Mouse (Mus musculus) stomach, embryonic 14.5 days (tissue): ENCODE measurements around the gene Unc45a. TPM values are rescaled to one million over a fixed set of nuclear protein-coding genes. Genes with fewer than 3 reads are reported as not detected.

Experiments
- ATAC-seq: fragments of 200-750 bp; cut with Nextera tagmentation; 2 replicates; pipeline ENCODE4 v1.8.0; 2017; ENCODE audit warnings: low read depth, moderate TSS enrichment; ENCODE audit not compliant: insufficient number of reproducible peaks, insufficient read depth, low FRiP score
- H3K27ac ChIP-seq: fragments of 300-500 bp; sonication (generic); 2 replicates; pipeline ENCODE4 v1.5.1; 2014; ENCODE audit warnings: mild to moderate bottlenecking, low read length, moderate library complexity, mixed read lengths
- H3K27me3 ChIP-seq: fragments of 300-500 bp; sonication (generic); 2 replicates; pipeline ENCODE4 v1.6.1; 2014; ENCODE audit warnings: low read length, control low read depth, mixed read lengths; ENCODE audit not compliant: control insufficient read depth, insufficient read depth
- H3K36me3 ChIP-seq: fragments of 300-500 bp; sonication (generic); 2 replicates; pipeline ENCODE4 v1.6.1; 2014; ENCODE audit warnings: mild to moderate bottlenecking, control low read depth, low read length, moderate library complexity, mixed read lengths; ENCODE audit not compliant: control insufficient read depth, insufficient read depth
- H3K4me1 ChIP-seq: fragments of 300-500 bp; sonication (generic); 2 replicates; pipeline ENCODE4 v1.6.1; 2014; ENCODE audit warnings: low read length, control low read depth, mixed read lengths; ENCODE audit not compliant: control insufficient read depth, insufficient read depth
- H3K4me2 ChIP-seq: fragments of 300-500 bp; sonication (generic); replicated peaks from 2 replicates; pipeline ENCODE4 v1.6.1; 2014; ENCODE audit warnings: low read depth, low read length, control low read depth
- H3K4me3 ChIP-seq: fragments of 300-500 bp; sonication (generic); 2 replicates; pipeline ENCODE4 v1.5.1; 2014; ENCODE audit warnings: low read depth, low read length, control low read depth
- H3K9ac ChIP-seq: fragments of 300-500 bp; sonication (generic); replicated peaks from 2 replicates; pipeline ENCODE4 v1.6.1; 2014; ENCODE audit warnings: low read depth, mild to moderate bottlenecking, control low read depth, low read length, moderate library complexity, mixed read lengths
- H3K9me3 ChIP-seq: fragments of 300-500 bp; sonication (generic); 2 replicates; pipeline ENCODE4 v1.6.1; 2016; ENCODE audit warnings: low read depth, low read length, control low read depth; ENCODE audit not compliant: control insufficient read depth
- WGBS: fragments of 180-500 bp; shearing (Covaris S2); extraction: QIAGEN DNeasy Blood & Tissue Kit; methylation state at CpG from one replicate; pipeline ENCODE4 v1.1.7; 2014; 5-methylcytosine and 5-hydroxymethylcytosine counted together
- polyA plus RNA-seq: library from polyadenylated mRNA; unstranded; fragments of >200 nt; fragmentation: Nextera tagmentation; extraction: Ambion mirVana; gene quantifications from 2 replicates; pipeline ENCODE4 v1.2.1, GENCODE M21; 2014

The Unc45a gene
- polyA plus RNA-seq, 1 experiment from 2014 or later = 28.6 TPM

GRCm38 (mm10) chr7:80294764-80295648 is 45.8 kb downstream of the Unc45a start:
- Histone ChIP-seq H3K4me1 (peaks cover 3% of the 10 kb centered on the region), H3K4me2 (peak overlapping the region; percentile 45), H3K4me3 (peak overlapping the region; percentile 46), H3K9me3 (no peaks in the 10 kb centered on the region), H3K36me3 (no peaks in the 10 kb centered on the region; the same call in 1 of the 2 replicates), H3K9ac (peak overlapping the region; percentile 55), H3K27me3 (no peaks in the 10 kb centered on the region), H3K27ac (peak overlapping the region; percentile 74)
- WGBS = 7% methylated on average over 37 of the region's 37 CpGs
- no peak; the same call in 1 of the 2 replicates for ATAC-seq

- Histone ChIP-seq H3K27ac (peak within 1 kb of the TSS; percentile 74), H3K36me3 (peaks cover 2% of the 10 kb centered on the region; the same call in 1 of the 2 replicates), H3K9me3 (no peaks in the 10 kb centered on the region), H3K4me3 (peak within 1 kb of the TSS; percentile 46), H3K9ac (peak within 1 kb of the TSS; percentile 55), H3K27me3 (no peaks in the 10 kb centered on the region), H3K4me1 (peaks cover 3% of the 10 kb centered on the region), H3K4me2 (peak within 1 kb of the TSS; percentile 45)
- peak; percentile 99 for ATAC-seq
- under 1% methylated on average over 51 of the region's 52 CpGs for WGBS
These were observed 46.6 kb downstream of the Unc45a start, which contains the start of gene Prc1 for GRCm38 (mm10) chr7:80294062-80294763. Prc1 (plus strand) TSS chr7:80294450.

GRCm38 (mm10) chr7:80287736-80288135 is 53.1 kb downstream of the Unc45a start:
- Histone ChIP-seq H3K27me3 (no peaks in the 10 kb centered on the region), H3K4me2 (no peak overlapping the region), H3K27ac (no peak overlapping the region), H3K4me3 (no peak overlapping the region), H3K36me3 (peaks cover 31% of the 10 kb centered on the region), H3K9ac (no peak overlapping the region), H3K4me1 (no peaks in the 10 kb centered on the region), H3K9me3 (no peaks in the 10 kb centered on the region)
- 80% methylated on average over 10 of the region's 10 CpGs for WGBS
- ATAC-seq = no peak

- H3K9ac ChIP-seq = no peak overlapping the region
- no peak overlapping the region for H3K27ac ChIP-seq
- H3K36me3 ChIP-seq = peaks cover 31% of the 10 kb centered on the region
- no peaks in the 10 kb centered on the region for H3K4me1 ChIP-seq
- 94% methylated on average over 6 of the region's 6 CpGs for WGBS
- H3K4me2 ChIP-seq = no peak overlapping the region
- H3K27me3 ChIP-seq = no peaks in the 10 kb centered on the region
- H3K9me3 ChIP-seq = no peaks in the 10 kb centered on the region
- no peak overlapping the region for H3K4me3 ChIP-seq
- no peak for ATAC-seq
These were observed 55.1 kb downstream of the Unc45a start for GRCm38 (mm10) chr7:80285725-80286124.

GRCm38 (mm10) chr7:80284391-80284790 is 56.4 kb downstream of the Unc45a start:
- peaks cover 34% of the 10 kb centered on the region for H3K36me3 ChIP-seq
- H3K27ac ChIP-seq = no peak overlapping the region
- H3K9ac ChIP-seq = no peak overlapping the region
- no peak overlapping the region for H3K4me2 ChIP-seq
- H3K9me3 ChIP-seq = no peaks in the 10 kb centered on the region
- no peaks in the 10 kb centered on the region for H3K27me3 ChIP-seq
- WGBS = 87% methylated on average over 5 of the region's 5 CpGs
- ATAC-seq = no peak
- H3K4me3 ChIP-seq = no peak overlapping the region
- no peaks in the 10 kb centered on the region for H3K4me1 ChIP-seq

- Histone ChIP-seq H3K9me3 (no peaks in the 10 kb centered on the region), H3K4me3 (no peak overlapping the region), H3K9ac (no peak overlapping the region), H3K27me3 (no peaks in the 10 kb centered on the region), H3K4me1 (no peaks in the 10 kb centered on the region), H3K27ac (no peak overlapping the region), H3K4me2 (no peak overlapping the region), H3K36me3 (peaks cover 37% of the 10 kb centered on the region)
- WGBS = 85% methylated on average over 3 of the region's 3 CpGs
- no peak for ATAC-seq
These were observed 57.4 kb downstream of the Unc45a start for GRCm38 (mm10) chr7:80283226-80283918.

- Histone ChIP-seq H3K36me3 (peaks cover 37% of the 10 kb centered on the region), H3K9me3 (no peaks in the 10 kb centered on the region), H3K27me3 (no peaks in the 10 kb centered on the region), H3K4me3 (no peak overlapping the region), H3K9ac (no peak overlapping the region), H3K27ac (no peak overlapping the region), H3K4me1 (no peaks in the 10 kb centered on the region), H3K4me2 (no peak overlapping the region)
- 87% methylated on average over 3 of the region's 3 CpGs for whole genome bisulfite sequencing
- no peak for ATAC-seq
These were observed 59.2 kb downstream of the Unc45a start for GRCm38 (mm10) chr7:80281646-80282045.

GRCm38 (mm10) chr7:80280998-80281397 is 59.8 kb downstream of the Unc45a start:
- Histone ChIP-seq H3K4me2 (no peak overlapping the region), H3K9ac (no peak overlapping the region), H3K9me3 (no peaks in the 10 kb centered on the region), H3K36me3 (peaks cover 39% of the 10 kb centered on the region), H3K27me3 (no peaks in the 10 kb centered on the region), H3K4me1 (no peaks in the 10 kb centered on the region), H3K27ac (no peak overlapping the region), H3K4me3 (no peak overlapping the region)
- ATAC-seq = no peak
- WGBS = 85% methylated on average over 2 of the region's 2 CpGs
